Mouse (Mus musculus): ENCODE results near the gene Rfx1. TPM values are rescaled to one million over a fixed set of nuclear protein-coding genes. Genes with fewer than 3 reads are reported as not detected.

Rfx1 gene
- polyA plus RNA-seq, 1 experiment from 2014 or later, result 8.1 TPM

GRCm38 (mm10) chr8:84098376-84098775, 31.7 kb downstream of the Rfx1 start:
- H3K9ac ChIP-seq, result no peak overlapping the region
- H3K4me2 ChIP-seq, result no peak overlapping the region
- no peak overlapping the region for H3K4me3 ChIP-seq
- peaks cover 30% of the 10 kb centered on the region for H3K4me1 ChIP-seq (replicated peaks)
- no peaks in the 10 kb centered on the region for H3K9me3 ChIP-seq
- 89% methylated on average over 7 of the region's 7 CpGs for WGBS
- no peaks in the 10 kb centered on the region for H3K27me3 ChIP-seq
- H3K36me3 ChIP-seq, result peaks cover 91% of the 10 kb centered on the region
- H3K27ac ChIP-seq (replicated peaks), result no peak overlapping the region
- ATAC-seq (ENCODE audit: low read depth), result no peak

DNA sequence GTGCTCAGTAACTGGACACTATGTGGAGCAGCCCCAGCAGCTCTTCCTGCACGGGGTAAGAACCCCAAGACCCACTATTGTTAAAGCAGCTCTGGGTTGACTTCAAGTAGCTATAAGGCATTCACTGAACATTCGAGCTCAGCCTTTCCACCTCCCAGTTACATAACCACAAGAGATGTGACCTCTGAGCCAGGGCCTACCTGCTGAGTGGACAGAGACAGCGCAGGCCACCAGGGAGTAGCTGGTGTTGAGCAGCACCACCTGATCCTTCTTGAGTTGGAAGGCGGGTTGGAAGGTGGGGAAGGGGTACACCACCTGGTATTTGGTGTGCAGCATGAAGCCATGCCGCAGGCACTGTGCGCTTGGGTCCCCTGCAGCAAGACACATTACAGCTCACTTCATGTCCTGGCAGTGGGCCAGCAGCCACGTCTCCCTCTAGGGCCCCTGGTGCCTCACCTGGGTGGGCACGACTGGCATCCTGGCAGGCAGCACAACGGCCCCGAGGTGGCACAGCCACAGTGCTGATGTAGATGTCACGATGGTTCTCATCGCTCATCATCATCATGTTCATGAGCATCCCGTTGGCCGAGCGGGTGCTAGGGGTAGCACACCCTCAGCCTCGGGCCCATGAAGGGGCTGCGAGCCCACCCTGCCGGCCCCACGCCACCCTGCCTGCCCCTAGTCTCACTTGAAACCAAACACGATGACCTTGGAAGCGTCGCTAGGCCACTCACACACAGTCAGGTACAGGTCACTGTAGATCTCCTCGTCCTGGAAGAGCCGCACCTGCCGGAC, 35.0 kb downstream of the Rfx1 start:
- Histone ChIP-seq H3K27ac (replicated peaks) (no peak overlapping the region), H3K27me3 (no peaks in the 10 kb centered on the region), H3K4me2 (0 out of 2 replicates have a peak overlapping the region, but pooled peaks have one; percentile 86), H3K9me3 (no peaks in the 10 kb centered on the region), H3K9ac (0 out of 2 replicates have a peak overlapping the region, but pooled peaks have one; percentile 82), H3K4me1 (replicated peaks) (peaks cover 47% of the 10 kb centered on the region), H3K4me3 (no peak overlapping the region), H3K36me3 (peaks cover 59% of the 10 kb centered on the region)
- 92% methylated on average over 25 of the region's 25 CpGs for WGBS
- no peak for ATAC-seq (ENCODE audit: low read depth)

- H3K27me3 ChIP-seq, result no peaks in the 10 kb centered on the region
- 40% methylated on average over 3 of the region's 3 CpGs for WGBS
- no peak for ATAC-seq (ENCODE audit: low read depth)
- peak overlapping the region; percentile 82 for H3K9ac ChIP-seq
- H3K4me3 ChIP-seq, result peak overlapping the region; percentile 58
- H3K36me3 ChIP-seq, result peaks cover 40% of the 10 kb centered on the region
- peaks cover 47% of the 10 kb centered on the region for H3K4me1 ChIP-seq (replicated peaks)
- no peaks in the 10 kb centered on the region for H3K9me3 ChIP-seq
- H3K4me2 ChIP-seq, result peak overlapping the region; percentile 86
- peak overlapping the region; percentile 94 for H3K27ac ChIP-seq (replicated peaks)
Measured at GRCm38 (mm10) chr8:84103601-84104000, 37.0 kb downstream of the Rfx1 start.

GRCm38 (mm10) chr8:84104221-84104620, 37.6 kb downstream of the Rfx1 start:
- peaks cover 47% of the 10 kb centered on the region for H3K4me1 ChIP-seq (replicated peaks)
- peaks cover 33% of the 10 kb centered on the region for H3K36me3 ChIP-seq
- no peaks in the 10 kb centered on the region for H3K9me3 ChIP-seq
- peak overlapping the region; percentile 58 for H3K4me3 ChIP-seq
- peak overlapping the region; percentile 82 for H3K9ac ChIP-seq
- WGBS, result under 1% methylated on average over 28 of the region's 29 CpGs
- H3K4me2 ChIP-seq, result peak overlapping the region; percentile 86
- H3K27me3 ChIP-seq, result no peaks in the 10 kb centered on the region
- ATAC-seq (ENCODE audit: low read depth), result peak; percentile 89
- peak overlapping the region; percentile 94 for H3K27ac ChIP-seq (replicated peaks)

DNA sequence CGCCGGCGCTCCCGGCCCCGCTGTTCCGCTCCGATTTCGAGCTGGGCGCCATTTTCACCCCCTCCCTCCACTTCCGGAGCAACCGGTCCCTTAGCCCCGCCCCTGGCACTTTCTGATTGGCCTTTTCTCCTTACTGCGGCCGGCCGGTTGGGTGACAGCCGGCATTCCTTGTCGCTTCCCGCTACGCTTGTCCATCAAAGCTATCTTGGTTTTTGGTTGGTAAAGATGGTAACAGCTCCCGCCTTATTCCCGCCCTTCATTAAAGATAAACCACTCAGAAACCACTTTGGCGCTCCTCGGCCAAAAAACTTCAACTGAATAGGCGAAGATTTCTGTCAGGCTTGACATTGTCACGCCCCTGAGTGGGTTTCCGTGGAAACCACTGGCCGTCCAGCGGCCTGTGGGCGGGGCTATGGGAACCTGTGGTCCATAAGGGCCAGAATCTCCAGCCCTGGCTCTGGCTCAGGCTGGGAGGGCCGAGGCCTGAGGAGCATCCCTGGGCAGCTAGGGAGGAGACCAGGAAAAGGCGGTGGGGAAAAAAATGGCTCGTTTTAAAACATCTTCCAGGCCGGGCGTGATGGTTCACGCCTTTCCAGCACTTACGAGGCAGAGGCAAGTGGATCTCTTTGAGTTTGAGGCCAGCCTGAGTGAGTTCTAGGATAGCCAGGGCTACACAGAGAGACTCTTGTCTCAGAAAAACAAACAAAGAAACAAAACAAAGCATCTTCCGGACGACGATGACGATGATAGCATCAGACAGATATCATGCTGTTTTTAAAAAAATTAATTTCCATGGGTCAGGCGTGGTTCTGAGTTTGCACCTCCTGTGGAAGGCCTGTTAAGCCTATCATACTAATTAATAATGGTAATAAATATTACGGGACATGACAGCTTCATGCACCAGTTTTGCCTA, 38.3 kb downstream of the Rfx1 start, which contains the start of gene Dcaf15:
TSS of gene Dcaf15 (minus strand) at position 72 of the 913 bp plus-strand sequence.
- peak; percentile 96 for ATAC-seq (ENCODE audit: low read depth)
- WGBS, result 6% methylated on average over 42 of the region's 42 CpGs
- H3K27me3 ChIP-seq, result no peaks in the 10 kb centered on the region

DNA sequence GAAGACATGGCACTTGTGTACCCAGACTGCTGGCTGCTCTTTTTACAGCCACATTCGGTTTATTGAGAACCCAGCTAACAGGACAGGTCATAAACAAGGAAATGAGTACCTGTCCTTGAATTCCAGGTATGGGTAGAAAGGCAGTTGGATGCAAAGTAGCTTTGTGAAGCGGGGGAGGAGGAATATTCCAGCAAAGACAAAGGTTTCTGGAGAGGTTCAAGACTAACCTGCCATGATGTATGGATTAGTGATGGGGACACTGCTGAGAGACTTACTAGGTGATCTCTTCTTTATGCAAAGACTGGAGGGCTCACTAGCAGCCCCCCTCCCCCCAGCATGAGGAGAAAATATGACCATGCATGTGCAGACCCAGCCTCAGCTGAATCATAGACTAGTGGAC, 39.0 kb downstream of the Rfx1 start:
- WGBS, result 70% methylated on average over 2 of the region's 2 CpGs
- Histone ChIP-seq H3K36me3 (peaks cover 19% of the 10 kb centered on the region), H3K4me3 (peak overlapping the region; percentile 38), H3K9me3 (no peaks in the 10 kb centered on the region), H3K27me3 (no peaks in the 10 kb centered on the region), H3K27ac (replicated peaks) (peak overlapping the region; percentile 87), H3K9ac (0 out of 2 replicates have a peak overlapping the region, but pooled peaks have one; percentile 60), H3K4me1 (replicated peaks) (peaks cover 41% of the 10 kb centered on the region), H3K4me2 (peak overlapping the region; percentile 54)
- ATAC-seq (ENCODE audit: low read depth), result no peak

More for the DNA sequence above, 38.3 kb downstream of the Rfx1 start, which contains the start of gene Dcaf15:
- Histone ChIP-seq H3K9me3 (no peaks in the 10 kb centered on the region), H3K4me2 (peak within 1 kb of the TSS; percentile 86), H3K4me1 (replicated peaks) (peaks cover 46% of the 10 kb centered on the region), H3K9ac (peak within 1 kb of the TSS; percentile 82), H3K4me3 (peak within 1 kb of the TSS; percentile 58), H3K27ac (replicated peaks) (peak within 1 kb of the TSS; percentile 94), H3K36me3 (peaks cover 26% of the 10 kb centered on the region)

GRCm38 (mm10) chr8:84106216-84107040, 39.8 kb downstream of the Rfx1 start:
- H3K9me3 ChIP-seq, result no peaks in the 10 kb centered on the region
- ATAC-seq (ENCODE audit: low read depth), result no peak

GRCm38 (mm10) chr8:84115646-84116045, 49.0 kb downstream of the Rfx1 start:
- 87% methylated on average over 6 of the region's 6 CpGs for WGBS
- H3K9ac ChIP-seq, result no peak overlapping the region
- H3K4me1 ChIP-seq (replicated peaks), result no peaks in the 10 kb centered on the region
- no peaks in the 10 kb centered on the region for H3K27me3 ChIP-seq
- no peak overlapping the region for H3K4me2 ChIP-seq
- no peak for ATAC-seq (ENCODE audit: low read depth)
- H3K4me3 ChIP-seq, result no peak overlapping the region
- H3K27ac ChIP-seq (replicated peaks), result no peak overlapping the region
- no peaks in the 10 kb centered on the region for H3K36me3 ChIP-seq
- H3K9me3 ChIP-seq, result no peaks in the 10 kb centered on the region

More at GRCm38 (mm10) chr8:84106216-84107040, 39.8 kb downstream of the Rfx1 start:
- no peak overlapping the region for H3K4me2 ChIP-seq
- peaks cover 36% of the 10 kb centered on the region for H3K4me1 ChIP-seq (replicated peaks)
- WGBS, result 97% methylated on average over 5 of the region's 6 CpGs
- H3K4me3 ChIP-seq, result no peak overlapping the region
- H3K36me3 ChIP-seq, result peaks cover 13% of the 10 kb centered on the region
- no peaks in the 10 kb centered on the region for H3K27me3 ChIP-seq
- no peak overlapping the region for H3K9ac ChIP-seq
- H3K27ac ChIP-seq (replicated peaks), result no peak overlapping the region

DNA sequence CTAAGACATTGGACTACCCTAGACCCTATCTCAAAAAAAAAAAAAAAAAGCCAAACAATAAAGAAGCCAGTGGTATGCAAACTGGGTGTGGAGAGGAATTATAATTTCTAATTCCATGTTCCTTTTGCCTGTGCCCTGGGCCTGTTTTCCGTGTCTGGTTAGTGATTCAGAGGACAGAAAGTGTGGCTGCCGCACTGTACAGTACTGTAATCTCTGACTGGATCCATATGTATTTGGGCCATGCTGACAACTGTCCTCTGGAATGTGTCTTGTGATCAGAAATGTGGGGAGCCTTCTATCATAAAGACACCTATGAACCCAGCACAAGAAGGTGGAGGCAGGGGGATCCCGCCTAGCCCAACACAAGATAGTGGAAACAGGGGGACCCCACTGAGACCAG, 55.5 kb downstream of the Rfx1 start:
- no peaks in the 10 kb centered on the region for H3K4me1 ChIP-seq (replicated peaks)
- ATAC-seq (ENCODE audit: low read depth), result no peak

DNA sequence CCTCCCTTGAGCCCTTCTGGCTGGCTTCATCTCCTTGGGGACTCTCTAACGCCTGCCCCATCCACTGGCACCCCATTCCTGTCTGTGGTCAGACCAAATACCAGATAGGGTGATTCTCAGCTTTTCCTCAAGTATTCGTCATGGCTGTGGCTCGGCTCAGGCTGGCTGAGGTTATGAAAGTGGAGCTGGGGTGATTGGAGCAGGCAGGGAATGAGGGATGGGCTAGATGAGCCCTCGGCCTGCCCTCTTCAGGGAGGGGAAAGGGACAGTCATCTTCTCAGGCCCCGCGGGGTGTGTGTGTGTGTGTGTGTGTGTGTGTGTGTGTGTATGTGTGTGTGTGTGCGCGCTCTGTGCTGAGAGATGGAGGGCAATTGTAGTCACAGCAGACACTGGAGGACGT, 59.0 kb downstream of the Rfx1 start, which contains the start of gene Podnl1:
TSS of gene Podnl1 (plus strand) at position 334 of the 400 bp plus-strand sequence.
- H3K9ac ChIP-seq, result no peak within 1 kb of the TSS
- no peak within 1 kb of the TSS for H3K27ac ChIP-seq (replicated peaks)
- H3K4me3 ChIP-seq, result no peak within 1 kb of the TSS
- H3K9me3 ChIP-seq, result no peaks in the 10 kb centered on the region
- 52% methylated on average over 9 of the region's 9 CpGs for WGBS
- no peaks in the 10 kb centered on the region for H3K4me1 ChIP-seq (replicated peaks)
- ATAC-seq (ENCODE audit: low read depth), result no peak
- H3K36me3 ChIP-seq, result no peaks in the 10 kb centered on the region
- no peaks in the 10 kb centered on the region for H3K27me3 ChIP-seq
- H3K4me2 ChIP-seq, result no peak within 1 kb of the TSS

More for the DNA sequence above, 55.5 kb downstream of the Rfx1 start:
- WGBS, result 86% methylated on average over 3 of the region's 3 CpGs
- Histone ChIP-seq H3K27ac (replicated peaks) (no peak overlapping the region), H3K9me3 (no peaks in the 10 kb centered on the region), H3K36me3 (no peaks in the 10 kb centered on the region), H3K27me3 (no peaks in the 10 kb centered on the region), H3K4me2 (no peak overlapping the region), H3K4me3 (no peak overlapping the region), H3K9ac (no peak overlapping the region)

DNA sequence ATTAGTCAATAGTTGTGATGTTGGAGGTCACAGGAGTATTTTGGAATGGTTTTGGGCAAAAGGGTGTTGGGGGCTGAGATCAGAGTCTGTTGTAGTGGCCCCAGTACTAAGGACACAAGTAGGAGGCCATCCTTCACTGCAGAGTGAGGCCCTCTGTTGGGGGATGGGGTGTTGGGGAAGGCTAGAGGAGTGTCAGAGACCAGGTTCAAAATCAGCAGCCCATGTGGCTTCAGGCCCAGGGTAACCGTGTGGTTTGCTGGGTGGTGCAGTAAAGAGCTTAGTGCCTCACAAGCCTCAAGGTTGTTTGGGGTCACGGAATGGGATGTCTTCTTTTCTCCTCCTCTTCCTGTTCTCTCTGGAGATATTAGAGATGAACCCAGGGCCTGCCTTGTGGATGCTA, 60.1 kb downstream of the Rfx1 start:
- Histone ChIP-seq H3K4me2 (no peak overlapping the region), H3K36me3 (peaks cover 7% of the 10 kb centered on the region), H3K9ac (no peak overlapping the region), H3K4me3 (no peak overlapping the region), H3K4me1 (replicated peaks) (no peaks in the 10 kb centered on the region), H3K27me3 (0 out of 2 replicates have a peak, but pooled peaks cover 3% of the 10 kb centered on the region), H3K9me3 (no peaks in the 10 kb centered on the region), H3K27ac (replicated peaks) (no peak overlapping the region)
- 77% methylated on average over 2 of the region's 2 CpGs for WGBS
- ATAC-seq (ENCODE audit: low read depth), result no peak
